Mouse (Mus musculus) CH12.LX (cell line): ENCODE measurements around the gene Slc20a1.

Source experiments
- MAFK ChIP-seq: IDR thresholded peaks from 2 replicates; pipeline ENCODE4 v1.6.1; 2011; ENCODE audit warnings: low read length, improper control_type of control experiment; ENCODE audit not compliant: insufficient replicate concordance
- NRF1 ChIP-seq: IDR thresholded peaks from 2 replicates; pipeline ENCODE4 v1.6.1; 2014; ENCODE audit warnings: low read depth, mild to moderate bottlenecking, inconsistent platforms, low read length, improper control_type of control experiment, moderate library complexity
- POLR2AphosphoS2 ChIP-seq: IDR thresholded peaks from 2 replicates; pipeline ENCODE4 v1.6.1; 2011; ENCODE audit warnings: low read depth, low read length, improper control_type of control experiment
- SIN3A ChIP-seq: IDR thresholded peaks from 2 replicates; pipeline ENCODE4 v1.6.1; 2012; ENCODE audit warnings: low read length, improper control_type of control experiment, inconsistent platforms
- UBTF ChIP-seq: IDR thresholded peaks from 2 replicates; pipeline ENCODE4 v1.6.1; 2012; ENCODE audit warnings: low read depth, mild to moderate bottlenecking, inconsistent platforms, low read length, improper control_type of control experiment, moderate library complexity
- USF1 ChIP-seq: IDR thresholded peaks from 2 replicates; pipeline ENCODE4 v1.6.1; 2014; ENCODE audit warnings: low read depth, mild to moderate bottlenecking, inconsistent platforms, low read length, improper control_type of control experiment

DNA sequence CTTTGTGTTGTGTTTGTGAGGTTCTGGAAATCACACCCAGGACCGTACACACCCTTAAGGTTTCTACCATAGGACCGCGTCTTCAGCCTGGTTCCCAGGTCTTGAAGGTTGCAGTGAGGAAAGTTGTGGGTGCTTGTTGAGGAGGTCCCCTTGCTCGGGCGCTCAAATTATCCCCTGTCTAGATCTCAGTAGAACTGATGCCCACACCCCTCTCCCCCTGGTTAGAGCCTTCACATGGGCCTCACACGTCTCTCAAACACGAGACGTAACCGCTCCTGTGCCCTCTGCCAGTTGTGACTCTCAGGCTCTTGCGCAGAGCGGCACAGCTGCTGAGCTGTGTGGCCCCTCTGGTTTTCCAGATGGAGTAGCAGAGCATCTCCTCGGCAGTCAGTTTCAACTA lies 48.4 kb downstream of the Slc20a1 start:
- TF ChIP-seq USF1, result no peak
- no peak for TF ChIP-seq UBTF
- TF ChIP-seq SIN3A, result no peak
- no peak for TF ChIP-seq POLR2AphosphoS2
- TF ChIP-seq MAFK, result no peak
- no peak for TF ChIP-seq NRF1
